Mouse (Mus musculus): ENCODE data around the gene Lamb3.

DNA sequence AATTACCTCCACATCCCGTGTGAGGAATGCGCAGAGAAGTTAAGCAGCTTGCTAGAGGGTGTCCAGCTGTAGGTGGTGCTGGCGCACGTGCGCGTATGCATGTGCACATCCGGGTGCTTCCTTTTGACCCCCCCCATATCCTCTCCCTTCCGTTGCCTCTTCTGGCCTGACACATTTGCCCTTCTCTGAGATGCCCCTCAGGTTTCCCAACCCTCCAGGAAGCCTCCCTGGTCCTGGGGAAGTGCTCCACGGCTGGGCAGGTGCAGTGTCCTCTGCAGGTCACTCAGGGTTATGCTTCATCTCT, 129.5 kb downstream of the Lamb3 start:
- TF ChIP-seq CTCF (IDR thresholded peaks at IDR 0.05) = no peak
- no peak for TF ChIP-seq EP300 (IDR thresholded peaks at IDR 0.05)

Data from lung, postnatal 0 days (tissue).